8 mouse cellular contexts compared by ENCODE assay signal in the genomic region with DNA sequence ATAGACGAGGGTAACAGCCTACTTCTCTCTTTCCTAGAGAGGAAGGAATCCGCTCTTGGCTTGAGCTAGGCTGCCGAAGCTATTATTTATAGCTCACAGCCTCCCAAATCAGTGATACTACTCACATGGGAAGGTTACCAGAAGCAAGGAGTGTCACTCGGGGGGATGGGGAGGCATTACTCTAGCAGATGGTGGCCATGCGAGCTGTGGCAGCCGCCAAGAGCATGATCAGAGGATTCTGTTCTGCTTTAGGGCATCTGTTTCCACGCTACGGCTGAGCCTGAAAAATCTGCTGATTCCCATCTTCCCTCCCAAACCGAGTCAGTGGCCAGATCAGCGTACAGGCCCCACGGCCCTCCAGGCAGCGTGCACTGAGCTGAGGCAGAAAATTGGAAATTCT.
DNase-seq lines count a peak whose midpoint lies in the region; ATAC-seq lines count a peak whose summit lies in the region.

No protein-coding gene starts in this region.

- no peaks in the 10 kb centered on the region for H3K9me3 ChIP-seq in hindbrain, embryonic 15.5 days
- H3K9me3 ChIP-seq in limb, embryonic 15.5 days, result no peaks in the 10 kb centered on the region
- H3K9me3 ChIP-seq in stomach, embryonic 14.5 days (ENCODE audit: control insufficient read depth, low read depth, low read length), result no peaks in the 10 kb centered on the region

- no peak overlapping the region for H3K9ac ChIP-seq in hindbrain, embryonic 15.5 days
- no peak overlapping the region for H3K9ac ChIP-seq in limb, embryonic 15.5 days
- no peak overlapping the region for H3K9ac ChIP-seq in stomach, embryonic 14.5 days (replicated peaks; ENCODE audit: low read depth, low read length)

- ATAC-seq in hindbrain, embryonic 15.5 days (ENCODE audit: low FRiP score, low read depth), result peak; percentile 89
- ATAC-seq in limb, embryonic 15.5 days (ENCODE audit: insufficient number of reproducible peaks, low FRiP score, low TSS enrichment, low read depth), result peak; percentile 61; the same call in 1 of the 2 replicates
- ATAC-seq in stomach, embryonic 14.5 days (ENCODE audit: insufficient number of reproducible peaks, insufficient read depth, low FRiP score, low read depth), result no peak; the same call in 1 of the 2 replicates

- no peak overlapping the region for H3K4me3 ChIP-seq in hindbrain, embryonic 15.5 days
- H3K4me3 ChIP-seq in limb, embryonic 15.5 days, result no peak overlapping the region
- H3K4me3 ChIP-seq in stomach, embryonic 14.5 days (ENCODE audit: low read depth, low read length), result no peak overlapping the region

- H3K4me1 ChIP-seq in hindbrain, embryonic 15.5 days (replicated peaks), result no peaks in the 10 kb centered on the region
- H3K4me1 ChIP-seq in limb, embryonic 15.5 days, result peaks cover 11% of the 10 kb centered on the region
- H3K4me1 ChIP-seq in stomach, embryonic 14.5 days (ENCODE audit: control insufficient read depth, insufficient read depth, low read length), result no peaks in the 10 kb centered on the region

- no peaks in the 10 kb centered on the region for H3K36me3 ChIP-seq in hindbrain, embryonic 15.5 days
- H3K36me3 ChIP-seq in limb, embryonic 15.5 days, result no peaks in the 10 kb centered on the region
- H3K36me3 ChIP-seq in stomach, embryonic 14.5 days (ENCODE audit: control insufficient read depth, insufficient read depth, low read length), result no peaks in the 10 kb centered on the region

- H3K4me2 ChIP-seq in hindbrain, embryonic 15.5 days, result peak overlapping the region; percentile 15; the same call in 1 of the 2 replicates
- H3K4me2 ChIP-seq in limb, embryonic 15.5 days, result no peak overlapping the region; the same call in 1 of the 2 replicates
- 0 out of 2 replicates have a peak overlapping the region, but pooled peaks have one; percentile 1 for H3K4me2 ChIP-seq in stomach, embryonic 14.5 days (replicated peaks; ENCODE audit: low read depth, low read length)

- peak overlapping the region; percentile 55; the same call in 1 of the 2 replicates for H3K27ac ChIP-seq in hindbrain, embryonic 15.5 days (replicated peaks)
- peak overlapping the region; percentile 67 for H3K27ac ChIP-seq in limb, embryonic 15.5 days
- peak overlapping the region; percentile 15; the same call in 1 of the 2 replicates for H3K27ac ChIP-seq in stomach, embryonic 14.5 days (ENCODE audit: low read length)

- 53% methylated on average over 12 of the region's 12 CpGs for WGBS in hindbrain, embryonic 15.5 days
- 11% methylated on average over 12 of the region's 12 CpGs for WGBS in limb, embryonic 15.5 days
- 38% methylated on average over 12 of the region's 12 CpGs for WGBS in stomach, embryonic 14.5 days

- DNase-seq in kidney, postnatal 4 days, result peak; percentile 51 to 64
- no peak for DNase-seq in kidney, adult 9 months
- peak; percentile 95 for DNase-seq in cerebellum, adult 9-10 months
- peak; percentile 58 for DNase-seq in gastrocnemius, postnatal 10 days
- no peak for DNase-seq in thymus, postnatal 14 days

- H3K27me3 ChIP-seq in hindbrain, embryonic 15.5 days, result no peaks in the 10 kb centered on the region
- no peaks in the 10 kb centered on the region for H3K27me3 ChIP-seq in limb, embryonic 15.5 days
- H3K27me3 ChIP-seq in stomach, embryonic 14.5 days (ENCODE audit: control insufficient read depth, insufficient read depth, low read length), result no peaks in the 10 kb centered on the region

Comparison
In these comparisons a context has a peak if more than half of its experiments do, and no peak if none do; other contexts are left out.
1. DNase-seq: peak in kidney, postnatal 4 days (2 of 2), cerebellum, adult 9-10 months (single experiment) and gastrocnemius, postnatal 10 days (single experiment); none in kidney, adult 9 months (single experiment) and thymus, postnatal 14 days (single experiment).
2. H3K27ac ChIP-seq: peak in every context shown above with its lines; median percentile 67 in limb, embryonic 15.5 days; 55 in hindbrain, embryonic 15.5 days; 15 in stomach, embryonic 14.5 days.